Mouse (Mus musculus) limb, embryonic 10.5 days (tissue): Measurements from ENCODE around the gene Insig2. TPM values are rescaled to one million over a fixed set of nuclear protein-coding genes. Genes with fewer than 3 reads are reported as not detected.

Experiments used
- DNase-seq: peaks from one replicate; pipeline ENCODE4 v3.0.0-alpha.2; 2017; ENCODE audit warnings: low spot score
- H3K27ac ChIP-seq: fragments of 300-500 bp; sonication (generic); 2 replicates; pipeline ENCODE4 v1.5.1; 2016; ENCODE audit warnings: mild to moderate bottlenecking
- H3K27me3 ChIP-seq: fragments of 300-500 bp; sonication (generic); 2 replicates; pipeline ENCODE4 v1.6.1; 2016; ENCODE audit warnings: low read depth, mild to moderate bottlenecking; ENCODE audit not compliant: poor library complexity, severe bottlenecking
- H3K36me3 ChIP-seq: fragments of 300-500 bp; sonication (generic); 2 replicates; pipeline ENCODE4 v1.6.1; 2016; ENCODE audit warnings: mild to moderate bottlenecking, moderate library complexity
- H3K4me1 ChIP-seq: fragments of 300-500 bp; sonication (generic); 2 replicates; pipeline ENCODE4 v1.6.1; 2016
- H3K4me3 ChIP-seq: fragments of 300-500 bp; sonication (generic); 2 replicates; pipeline ENCODE4 v1.5.1; 2016; ENCODE audit warnings: mild to moderate bottlenecking, moderate library complexity
- H3K9me3 ChIP-seq: fragments of 300-500 bp; sonication (generic); replicated peaks from 2 replicates; pipeline ENCODE4 v1.6.1; 2016; ENCODE audit warnings: mild to moderate bottlenecking
- WGBS: fragments of 180-500 bp; shearing (Covaris S2); methylation state at CpG from one replicate; pipeline ENCODE4 v1.1.7; 2016; 5-methylcytosine and 5-hydroxymethylcytosine counted together
- polyA plus RNA-seq: library from polyadenylated mRNA; unstranded; fragments of >200 nt; fragmentation: Nextera tagmentation; extraction: Ambion mirVana; gene quantifications from 2 replicates; pipeline ENCODE4 v1.2.1, GENCODE M21; 2016

The Insig2 gene
- polyA plus RNA-seq: 18.1 and 18.5 TPM in 2 replicates

DNA sequence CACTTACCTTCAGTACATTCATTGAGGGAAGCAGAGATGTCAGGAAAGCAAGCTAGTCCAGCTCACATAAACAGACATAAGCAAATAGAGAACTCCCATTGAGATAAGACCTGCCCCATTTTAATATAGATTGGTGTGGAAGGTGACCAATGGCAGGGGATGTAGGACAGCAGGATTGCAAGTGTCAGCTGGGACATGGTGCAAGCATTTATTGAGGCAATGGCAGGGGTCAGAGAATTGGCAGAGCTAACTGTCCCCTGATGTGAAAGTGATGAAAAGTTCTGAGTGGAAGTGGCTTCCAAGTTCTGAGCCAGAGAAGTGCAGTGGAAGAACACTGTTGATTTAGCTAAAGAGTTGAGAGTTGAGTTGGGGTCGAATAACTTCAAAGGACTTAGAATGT lies at the start of gene Insig2:
Insig2 (minus strand) TSS at position 105 of the 400 bp plus-strand sequence.
- H3K4me3 ChIP-seq: no peak within 1 kb of the TSS
- H3K36me3 ChIP-seq: no peaks in the 10 kb centered on the region
- no peak for DNase-seq
- peaks cover 4% of the 10 kb centered on the region for H3K4me1 ChIP-seq
- no peak within 1 kb of the TSS for H3K27ac ChIP-seq
- no peaks in the 10 kb centered on the region for H3K27me3 ChIP-seq
- H3K9me3 ChIP-seq: no peaks in the 10 kb centered on the region
- WGBS: 83% methylated on average over 1 of the region's 1 CpGs

DNA sequence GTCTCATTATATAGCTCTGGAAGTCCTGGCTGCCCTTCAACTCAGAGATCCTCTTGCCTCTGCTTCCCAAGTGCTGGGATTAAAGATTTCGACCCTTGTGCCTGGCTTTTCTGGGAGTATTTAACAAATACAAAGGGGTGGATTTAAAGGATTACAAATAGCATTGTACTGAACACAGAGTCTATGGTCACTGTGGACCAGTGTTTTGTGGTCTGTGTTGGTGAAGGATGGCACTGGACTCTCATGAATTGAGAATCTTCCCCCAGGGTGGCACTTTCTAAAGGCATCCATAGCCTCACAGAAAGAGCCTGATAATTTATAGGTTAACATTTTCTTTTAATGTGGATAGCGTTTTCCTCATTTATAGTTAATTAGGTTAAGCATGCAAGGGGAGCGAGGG lies 49.2 kb upstream of the Insig2 start:
- no peaks in the 10 kb centered on the region for H3K36me3 ChIP-seq
- H3K9me3 ChIP-seq: no peaks in the 10 kb centered on the region
- H3K4me3 ChIP-seq: no peak overlapping the region
- no peaks in the 10 kb centered on the region for H3K4me1 ChIP-seq
- 86% methylated on average over 3 of the region's 3 CpGs for WGBS
- H3K27me3 ChIP-seq: no peaks in the 10 kb centered on the region; the same call in 1 of the 2 replicates
- H3K27ac ChIP-seq: no peak overlapping the region
- DNase-seq: no peak

DNA sequence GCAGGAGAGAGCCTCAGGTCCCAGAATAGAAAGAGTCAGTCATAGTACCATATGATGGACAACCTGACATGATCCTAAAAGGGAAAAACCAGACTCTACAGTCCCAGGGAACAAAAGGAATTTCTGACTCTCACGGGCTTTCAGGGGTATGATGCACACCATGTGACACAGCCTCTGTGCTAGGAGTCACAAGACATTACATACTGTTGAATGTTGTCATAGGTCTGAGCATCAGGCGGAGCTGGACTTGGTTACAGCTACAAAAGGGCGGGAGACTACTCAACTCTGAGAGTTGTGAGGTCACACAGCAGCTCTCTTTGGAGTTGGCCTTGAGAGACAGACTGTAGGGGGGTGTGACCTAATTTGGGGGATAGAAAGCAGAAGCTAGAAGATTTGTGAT lies 47.6 kb upstream of the Insig2 start:
- no peak overlapping the region for H3K27ac ChIP-seq
- no peaks in the 10 kb centered on the region for H3K9me3 ChIP-seq
- H3K4me1 ChIP-seq: no peaks in the 10 kb centered on the region
- DNase-seq: no peak
- no peaks in the 10 kb centered on the region for H3K36me3 ChIP-seq
- WGBS: 86% methylated on average over 3 of the region's 3 CpGs
- H3K4me3 ChIP-seq: no peak overlapping the region
- peaks cover 13% of the 10 kb centered on the region; the same call in 1 of the 2 replicates for H3K27me3 ChIP-seq

DNA sequence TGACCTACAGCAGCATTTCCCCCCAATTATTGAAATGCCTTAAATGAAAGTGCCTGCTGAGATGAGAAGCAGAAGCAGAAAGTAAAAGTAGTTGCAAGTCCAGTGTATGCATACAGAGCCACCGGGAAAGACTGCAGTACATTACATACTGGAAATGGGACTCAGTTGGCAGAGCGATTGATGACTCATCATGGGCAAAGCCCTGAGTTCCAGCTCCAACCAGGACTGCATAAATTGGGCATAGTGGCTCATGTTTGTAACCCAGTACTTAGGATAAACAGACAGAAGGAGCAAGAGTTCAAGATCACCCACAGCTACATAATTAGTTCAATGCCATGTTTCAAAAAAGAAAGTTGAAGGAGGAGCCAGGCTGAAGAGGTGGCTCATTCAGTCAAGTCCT lies 45.5 kb upstream of the Insig2 start:
- no peaks in the 10 kb centered on the region for H3K36me3 ChIP-seq
- peaks cover 28% of the 10 kb centered on the region for H3K27me3 ChIP-seq
- no peak overlapping the region for H3K27ac ChIP-seq
- H3K9me3 ChIP-seq: no peaks in the 10 kb centered on the region
- DNase-seq: no peak
- 94% methylated on average over 2 of the region's 2 CpGs for WGBS
- H3K4me1 ChIP-seq: no peaks in the 10 kb centered on the region
- H3K4me3 ChIP-seq: no peak overlapping the region

DNA sequence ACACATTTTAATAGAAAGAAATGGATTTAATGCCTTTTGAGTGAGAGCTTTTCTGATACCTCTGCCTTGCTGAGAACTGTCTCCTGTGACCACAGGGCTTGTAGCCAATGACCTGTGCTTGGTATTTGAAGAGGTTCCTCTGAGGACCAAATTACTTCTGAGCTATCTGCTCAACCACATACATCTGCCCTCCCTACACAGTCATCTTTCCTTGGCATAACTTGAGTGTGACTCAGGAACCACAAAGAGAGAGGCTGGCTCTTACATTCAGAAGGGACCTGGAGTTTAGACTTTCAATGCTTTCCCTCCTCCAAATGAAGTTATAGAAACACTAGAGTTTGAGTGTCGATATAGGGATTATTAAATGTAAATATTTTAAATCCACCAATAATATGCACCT lies 45.0 kb upstream of the Insig2 start:
- Histone ChIP-seq H3K36me3 (no peaks in the 10 kb centered on the region), H3K9me3 (no peaks in the 10 kb centered on the region), H3K27me3 (peaks cover 28% of the 10 kb centered on the region), H3K4me3 (no peak overlapping the region), H3K4me1 (no peaks in the 10 kb centered on the region), H3K27ac (no peak overlapping the region)
- no peak for DNase-seq
- WGBS: 93% methylated on average over 1 of the region's 1 CpGs

DNA sequence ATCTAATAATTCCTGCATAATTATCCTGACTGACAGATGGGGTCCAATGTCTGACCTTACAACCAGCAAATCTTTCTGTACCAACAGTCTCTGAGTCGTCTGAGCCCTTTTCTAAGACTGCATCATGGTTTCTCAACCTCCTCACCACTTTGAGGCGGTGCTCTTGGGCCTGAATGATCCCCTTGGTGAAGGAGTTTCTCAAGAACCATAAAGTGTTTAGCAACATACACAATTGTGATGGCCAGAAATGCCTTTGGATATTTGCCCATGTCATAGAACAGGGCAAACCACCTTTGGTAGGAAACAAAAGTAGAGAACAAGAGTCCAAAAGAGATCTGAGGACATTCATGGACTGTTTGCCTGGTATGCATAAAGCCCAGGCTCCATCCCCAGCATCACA lies 41.2 kb upstream of the Insig2 start:
- Histone ChIP-seq H3K4me3 (no peak overlapping the region), H3K27ac (no peak overlapping the region), H3K36me3 (no peaks in the 10 kb centered on the region), H3K9me3 (no peaks in the 10 kb centered on the region), H3K4me1 (no peaks in the 10 kb centered on the region), H3K27me3 (peaks cover 39% of the 10 kb centered on the region)
- WGBS: 85% methylated on average over 2 of the region's 2 CpGs
- no peak for DNase-seq

DNA sequence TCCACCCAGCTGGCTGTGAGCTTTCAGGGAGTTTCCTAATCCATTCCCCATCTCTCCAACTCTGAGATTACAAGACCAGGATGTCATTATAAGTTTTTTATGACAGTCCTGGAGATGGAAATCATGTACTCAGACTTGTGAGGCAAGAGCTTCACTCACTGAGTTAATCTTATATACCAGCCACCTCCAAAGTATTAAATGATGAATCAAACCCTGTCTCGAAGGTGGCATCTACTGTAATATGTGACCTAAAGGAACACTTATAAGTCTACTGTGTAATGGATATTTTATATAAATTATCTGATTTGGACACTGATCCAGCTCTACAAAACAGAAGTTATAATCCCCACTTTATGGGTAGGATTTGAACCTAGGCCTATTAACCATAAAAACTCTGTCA lies 40.3 kb upstream of the Insig2 start:
- H3K27ac ChIP-seq: no peak overlapping the region
- 88% methylated on average over 1 of the region's 1 CpGs for WGBS
- H3K36me3 ChIP-seq: no peaks in the 10 kb centered on the region
- DNase-seq: no peak
- H3K4me3 ChIP-seq: no peak overlapping the region
- H3K4me1 ChIP-seq: no peaks in the 10 kb centered on the region
- H3K9me3 ChIP-seq: no peaks in the 10 kb centered on the region
- peaks cover 39% of the 10 kb centered on the region for H3K27me3 ChIP-seq

DNA sequence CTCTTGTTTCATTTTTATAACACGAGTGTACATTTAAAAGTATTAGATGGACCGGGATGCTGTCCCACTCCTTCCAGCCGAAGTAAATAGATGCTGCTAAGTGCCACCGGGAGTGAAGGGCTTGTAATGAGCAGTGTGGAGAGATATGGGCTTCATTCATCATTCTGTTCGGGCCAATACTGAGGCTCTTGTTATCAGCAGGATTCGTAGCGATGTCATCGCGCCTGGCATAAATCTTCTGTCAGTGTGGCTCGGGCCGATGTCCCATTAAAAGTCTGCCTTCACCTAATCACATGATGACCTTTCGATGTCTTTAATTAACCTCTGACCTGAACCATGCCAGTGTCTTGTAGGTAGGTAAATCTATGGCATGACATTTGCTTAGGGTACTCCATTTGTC lies 39.1 kb upstream of the Insig2 start:
- no peak for DNase-seq
- peaks cover 39% of the 10 kb centered on the region for H3K27me3 ChIP-seq
- no peaks in the 10 kb centered on the region for H3K9me3 ChIP-seq
- H3K27ac ChIP-seq: no peak overlapping the region
- H3K36me3 ChIP-seq: no peaks in the 10 kb centered on the region
- no peak overlapping the region for H3K4me3 ChIP-seq
- WGBS: 31% methylated on average over 12 of the region's 12 CpGs
- H3K4me1 ChIP-seq: no peaks in the 10 kb centered on the region

DNA sequence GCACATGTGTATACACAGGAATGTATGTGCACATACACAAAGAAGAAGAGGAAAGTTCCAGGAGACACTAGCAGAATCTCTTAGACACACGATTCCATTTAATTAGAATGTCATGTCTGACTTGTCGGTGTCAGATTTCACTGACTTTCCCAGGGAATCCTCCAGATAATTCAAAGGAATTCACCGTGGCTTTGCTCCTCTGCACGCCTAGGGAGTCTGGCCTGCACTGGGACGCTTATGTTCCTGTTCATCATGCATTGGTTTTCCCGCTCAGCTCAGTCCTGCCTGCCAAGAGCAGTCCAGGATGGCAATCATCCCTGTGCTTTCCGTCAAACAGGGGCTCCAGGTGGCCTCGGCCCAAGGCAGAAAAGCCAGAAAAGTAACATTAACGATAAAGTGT lies 34.9 kb upstream of the Insig2 start:
- no peak overlapping the region for H3K27ac ChIP-seq
- H3K27me3 ChIP-seq: peaks cover 11% of the 10 kb centered on the region; the same call in 1 of the 2 replicates
- H3K9me3 ChIP-seq: no peaks in the 10 kb centered on the region
- H3K36me3 ChIP-seq: no peaks in the 10 kb centered on the region
- H3K4me3 ChIP-seq: no peak overlapping the region
- no peak for DNase-seq
- H3K4me1 ChIP-seq: no peaks in the 10 kb centered on the region
- 33% methylated on average over 9 of the region's 9 CpGs for WGBS

DNA sequence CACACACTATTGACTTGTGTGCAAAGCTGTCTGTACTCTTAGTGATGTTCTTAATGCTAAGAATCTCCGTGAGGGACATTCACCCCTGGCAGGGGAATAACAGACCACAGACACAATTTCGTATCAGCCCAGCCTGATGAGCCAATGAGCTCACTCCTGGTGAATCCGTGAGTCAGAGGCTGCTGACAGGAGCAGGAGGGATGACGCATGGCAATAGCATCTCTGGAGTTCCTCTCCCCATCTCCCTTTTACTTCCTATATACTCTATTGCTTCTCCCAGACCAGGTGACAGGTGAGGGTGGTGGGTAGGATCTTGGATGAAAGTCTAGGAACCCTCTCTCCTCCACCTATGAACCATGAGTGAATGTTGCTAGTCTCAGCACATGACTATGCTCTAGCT lies 28.2 kb upstream of the Insig2 start:
- WGBS: 65% methylated on average over 4 of the region's 4 CpGs
- no peak for DNase-seq

DNA sequence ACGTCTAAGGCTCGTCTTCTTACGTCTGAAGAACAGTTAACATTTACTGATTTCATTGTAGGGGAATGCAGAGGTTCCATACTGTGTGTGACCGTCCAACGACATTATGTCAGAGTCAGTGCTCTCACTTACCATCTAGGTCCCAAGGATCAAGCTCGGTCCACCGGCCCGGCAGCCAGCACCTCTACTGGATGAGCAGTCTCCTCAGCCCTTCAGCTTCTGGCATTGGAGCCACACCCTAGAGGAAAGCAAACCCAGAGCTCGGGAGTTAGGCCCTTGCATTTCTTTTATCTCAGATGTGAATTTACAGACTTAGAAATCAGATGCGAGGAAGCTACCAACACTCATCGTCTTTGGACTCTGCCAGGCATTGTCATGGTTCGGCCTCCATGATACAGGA lies 27.3 kb upstream of the Insig2 start:
- Histone ChIP-seq H3K36me3 (no peaks in the 10 kb centered on the region), H3K4me3 (no peak overlapping the region), H3K4me1 (no peaks in the 10 kb centered on the region), H3K27ac (no peak overlapping the region), H3K9me3 (no peaks in the 10 kb centered on the region), H3K27me3 (0 out of 2 replicates have a peak, but pooled peaks cover 13% of the 10 kb centered on the region)
- 85% methylated on average over 12 of the region's 12 CpGs for WGBS
- DNase-seq: no peak

More for the DNA sequence above, 28.2 kb upstream of the Insig2 start:
- H3K4me3 ChIP-seq: no peak overlapping the region
- 0 out of 2 replicates have a peak, but pooled peaks cover 13% of the 10 kb centered on the region for H3K27me3 ChIP-seq
- no peak overlapping the region for H3K27ac ChIP-seq
- H3K36me3 ChIP-seq: no peaks in the 10 kb centered on the region
- no peaks in the 10 kb centered on the region for H3K4me1 ChIP-seq
- H3K9me3 ChIP-seq: no peaks in the 10 kb centered on the region

DNA sequence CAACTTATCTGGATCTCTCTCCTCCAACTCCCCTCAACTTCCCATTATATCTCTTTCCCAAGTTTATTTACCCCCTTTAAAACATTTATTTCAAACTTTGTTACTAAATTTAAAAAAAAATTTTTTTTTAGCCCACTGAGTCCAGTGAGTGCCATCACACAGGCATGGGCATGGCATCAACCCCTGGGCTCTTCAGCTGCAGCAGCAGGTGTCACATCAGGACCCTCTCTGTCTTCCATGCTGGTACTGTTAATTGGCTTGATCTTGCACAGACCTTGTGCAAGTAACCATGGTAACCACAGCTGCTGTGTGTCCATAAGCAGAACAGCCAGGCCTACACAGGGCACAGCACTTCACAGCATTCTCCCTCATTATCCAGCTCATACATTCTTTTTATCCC lies 21.4 kb upstream of the Insig2 start:
- no peak for DNase-seq
- Histone ChIP-seq H3K4me1 (no peaks in the 10 kb centered on the region), H3K27me3 (no peaks in the 10 kb centered on the region), H3K4me3 (no peak overlapping the region), H3K9me3 (no peaks in the 10 kb centered on the region), H3K27ac (no peak overlapping the region), H3K36me3 (no peaks in the 10 kb centered on the region)

DNA sequence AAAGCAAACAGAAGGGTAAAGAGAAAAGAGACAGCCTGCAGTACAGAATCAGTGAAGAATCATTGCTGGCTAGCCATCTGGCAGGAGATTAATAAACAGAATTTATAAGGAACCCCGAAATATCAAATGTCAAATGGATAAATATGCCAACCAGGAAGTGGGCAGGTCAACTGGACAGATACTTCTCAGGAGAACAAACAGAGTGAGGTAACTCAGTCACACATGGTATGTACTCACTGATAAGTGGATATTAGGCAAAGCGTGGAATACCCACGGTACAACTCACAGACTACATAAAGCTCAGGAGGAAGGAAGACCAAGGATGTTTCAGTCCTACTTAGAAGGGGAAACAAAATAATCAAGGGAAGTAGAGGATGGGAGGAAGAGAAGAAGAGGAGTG lies 18.6 kb upstream of the Insig2 start:
- no peak overlapping the region for H3K4me3 ChIP-seq
- WGBS: 94% methylated on average over 3 of the region's 3 CpGs
- no peaks in the 10 kb centered on the region for H3K36me3 ChIP-seq
- H3K27me3 ChIP-seq: no peaks in the 10 kb centered on the region
- H3K4me1 ChIP-seq: no peaks in the 10 kb centered on the region
- H3K27ac ChIP-seq: no peak overlapping the region
- DNase-seq: no peak
- no peaks in the 10 kb centered on the region for H3K9me3 ChIP-seq

DNA sequence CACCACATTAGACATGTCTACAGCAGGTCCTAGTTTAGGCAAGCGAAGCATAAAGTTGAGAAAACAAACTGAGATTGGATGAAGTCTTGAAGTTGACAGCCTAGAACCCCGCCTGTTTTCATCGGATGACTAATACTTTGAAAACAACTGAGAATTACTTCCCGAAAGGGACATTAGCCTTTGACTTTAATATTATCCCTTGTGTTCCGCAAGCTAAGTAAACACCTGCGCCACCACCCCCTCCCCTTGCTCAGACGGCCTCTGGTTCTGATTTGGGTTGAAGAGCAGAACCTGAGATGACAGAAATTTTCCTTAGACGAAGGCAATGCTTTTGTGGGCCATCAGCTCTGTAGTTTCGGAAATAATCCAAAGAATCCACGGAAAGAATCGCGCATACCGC lies 18.2 kb upstream of the Insig2 start:
- Histone ChIP-seq H3K27me3 (no peaks in the 10 kb centered on the region), H3K27ac (no peak overlapping the region), H3K4me1 (no peaks in the 10 kb centered on the region), H3K9me3 (no peaks in the 10 kb centered on the region), H3K4me3 (no peak overlapping the region), H3K36me3 (no peaks in the 10 kb centered on the region)
- WGBS: 92% methylated on average over 13 of the region's 13 CpGs
- DNase-seq: no peak
